Mouse (Mus musculus) MEL (cell line): ENCODE measurements around the gene Caprin1. TPM values are rescaled to one million over a fixed set of nuclear protein-coding genes. Genes with fewer than 3 reads are reported as not detected.

Source experiments
- DNase-seq: peaks from one replicate; pipeline ENCODE4 v3.0.0; 2011; ENCODE audit warnings: low read depth, low spot score
- H3K27ac ChIP-seq: 2 replicates; pipeline ENCODE4 v1.5.1; 2012; ENCODE audit warnings: low read depth, mild to moderate bottlenecking, control low read depth, low read length, moderate library complexity; ENCODE audit not compliant: control insufficient read depth
- H3K27me3 ChIP-seq, 2 experiments: fragments of 150-350 bp in 1 of 2; sonication (generic) in 1 of 2; 2 replicates each; pipeline ENCODE4 v1.6.1; 2012; ENCODE audit warnings: low read length in 2 of 2, mild to moderate bottlenecking in 2 of 2, improper control_type of control experiment in 1 of 2, moderate library complexity in 1 of 2; ENCODE audit not compliant: insufficient read depth in 2 of 2, control insufficient read depth in 1 of 2
- H3K36me3 ChIP-seq, 2 experiments: 2 replicates each; pipeline ENCODE4 v1.6.1; 2012 to 2014; ENCODE audit warnings: low read length in 2 of 2, improper control_type of control experiment in 1 of 2, inconsistent platforms in 1 of 2, mild to moderate bottlenecking in 1 of 2; ENCODE audit not compliant: insufficient read depth in 2 of 2, control insufficient read depth in 1 of 2
- H3K4me1 ChIP-seq, 2 experiments: fragments of 150-350 bp in 1 of 2; sonication (generic) in 1 of 2; 2 replicates each; pipeline ENCODE4 v1.6.1; 2012; ENCODE audit warnings: low read length in 2 of 2, improper control_type of control experiment in 1 of 2, mild to moderate bottlenecking in 1 of 2; ENCODE audit not compliant: insufficient read depth in 2 of 2, control insufficient read depth in 1 of 2
- H3K4me3 ChIP-seq, 2 experiments: fragments of 150-350 bp in 1 of 2; sonication (generic) in 1 of 2; 2 replicates each; pipeline ENCODE4 v1.5.1; 2012; ENCODE audit warnings: low read depth in 2 of 2, low read length in 2 of 2, mild to moderate bottlenecking in 2 of 2, moderate library complexity in 2 of 2, control low read depth in 1 of 2, improper control_type of control experiment in 1 of 2; ENCODE audit not compliant: control insufficient read depth in 1 of 2, insufficient read depth in 1 of 2
- H3K79me2 ChIP-seq: 2 replicates; pipeline ENCODE4 v1.6.1; 2012; ENCODE audit warnings: mild to moderate bottlenecking, low read length, moderate library complexity; ENCODE audit not compliant: control insufficient read depth, poor library complexity, insufficient read depth
- H3K9ac ChIP-seq: 2 replicates; pipeline ENCODE4 v1.6.1; 2012; ENCODE audit warnings: low read depth, mild to moderate bottlenecking, control low read depth, low read length, moderate library complexity; ENCODE audit not compliant: control insufficient read depth, poor library complexity, severe bottlenecking
- H3K9me3 ChIP-seq: fragments of 150-350 bp; sonication (generic); replicated peaks from 2 replicates; pipeline ENCODE4 v1.6.1; 2012; ENCODE audit warnings: mild to moderate bottlenecking, low read length, improper control_type of control experiment, moderate library complexity; ENCODE audit not compliant: insufficient read depth
- CHD1 ChIP-seq: IDR thresholded peaks from 2 replicates; pipeline ENCODE4 v1.6.1; 2012; ENCODE audit warnings: low read depth, mild to moderate bottlenecking, inconsistent platforms, low read length, improper control_type of control experiment
- CHD2 ChIP-seq: IDR thresholded peaks from 2 replicates; pipeline ENCODE4 v1.6.1; 2011; ENCODE audit warnings: low read length, improper control_type of control experiment
- E2F4 ChIP-seq: IDR thresholded peaks from 2 replicates; pipeline ENCODE4 v1.6.1; 2011; ENCODE audit warnings: low read depth, low read length, improper control_type of control experiment, borderline replicate concordance
- HCFC1 ChIP-seq: IDR thresholded peaks from 2 replicates; pipeline ENCODE4 v1.6.1; 2012; ENCODE audit warnings: low read depth, mild to moderate bottlenecking, inconsistent platforms, low read length, improper control_type of control experiment, moderate library complexity
- KAT2A ChIP-seq: conservative IDR thresholded peaks from 2 replicates; pipeline ENCODE4 v1.6.1; 2012; ENCODE audit warnings: low read depth, low read length, improper control_type of control experiment, inconsistent platforms
- MAFK ChIP-seq: IDR thresholded peaks from 2 replicates; pipeline ENCODE4 v1.6.1; 2011; ENCODE audit warnings: low read depth, mild to moderate bottlenecking, low read length, improper control_type of control experiment, borderline replicate concordance
- MAX ChIP-seq: IDR thresholded peaks from 2 replicates; pipeline ENCODE4 v1.6.1; 2011; ENCODE audit warnings: low read length, improper control_type of control experiment
- MYB ChIP-seq: IDR thresholded peaks from 2 replicates; pipeline ENCODE4 v1.6.1; 2011; ENCODE audit warnings: mild to moderate bottlenecking, low read depth, low read length, improper control_type of control experiment
- MYC ChIP-seq: IDR thresholded peaks from 2 replicates; pipeline ENCODE4 v1.6.1; 2011; ENCODE audit warnings: low read depth, mild to moderate bottlenecking, low read length, improper control_type of control experiment, moderate library complexity
- NELFE ChIP-seq: IDR thresholded peaks from 2 replicates; pipeline ENCODE4 v1.6.1; 2011; ENCODE audit warnings: low read depth, low read length, improper control_type of control experiment
- POLR2AphosphoS5 ChIP-seq: IDR thresholded peaks from 2 replicates; pipeline ENCODE4 v1.6.1; 2012; ENCODE audit warnings: low read depth, borderline replicate concordance, mild to moderate bottlenecking, inconsistent platforms, low read length, moderate library complexity, mixed read lengths
- RCOR1 ChIP-seq: IDR thresholded peaks from 2 replicates; pipeline ENCODE4 v1.6.1; 2012; ENCODE audit warnings: low read depth, mild to moderate bottlenecking, inconsistent platforms, low read length, improper control_type of control experiment
- TBP ChIP-seq: IDR thresholded peaks from 2 replicates; pipeline ENCODE4 v1.8.0; 2011; ENCODE audit warnings: low read depth, low read length, improper control_type of control experiment
- UBTF ChIP-seq: IDR thresholded peaks from 2 replicates; pipeline ENCODE4 v1.6.1; 2012; ENCODE audit warnings: low read depth, mild to moderate bottlenecking, inconsistent platforms, low read length, improper control_type of control experiment, moderate library complexity, borderline replicate concordance; ENCODE audit not compliant: insufficient read depth
- ZKSCAN1 ChIP-seq: IDR thresholded peaks from 2 replicates; pipeline ENCODE4 v1.6.1; 2012; ENCODE audit warnings: low read depth, mild to moderate bottlenecking, inconsistent platforms, low read length, improper control_type of control experiment, moderate library complexity
- polyA plus RNA-seq, 2 experiments: library from polyadenylated mRNA; stranded (reverse) in 1 of 2; unstranded in 1 of 2; fragments of >175 nt in 1 of 2; fragments of >200 nt in 1 of 2; gene quantifications; 2 replicates each; pipeline versions ENCODE4 v1.2.1 to v1.2.4; 2012; ENCODE audit warnings: low replicate concordance in 2 of 2, low read depth in 1 of 2; ENCODE audit not compliant: insufficient read length in 2 of 2, insufficient read depth in 1 of 2, missing spikeins in 1 of 2
- total RNA-seq: library from RNA; depleted of rRNA; stranded (reverse); fragments of 300-350 nt; gene quantifications from 2 replicates; pipeline ENCODE4 v1.2.3, GENCODE M21; 2012

Gene Caprin1
- total and polyA plus RNA-seq, 3 experiments, result 209 to 426 (median 239) TPM

GRCm38 (mm10) chr2:103751771-103752170, 45.7 kb downstream of the Caprin1 start:
- H3K9ac ChIP-seq, result no peak overlapping the region
- H3K4me3 ChIP-seq, result no peak overlapping the region
- no peak for DNase-seq
- TF ChIP-seq CHD1 (no peak), MAFK (no peak), KAT2A (no peak), POLR2AphosphoS5 (no peak), MYC (no peak), MAX (no peak), RCOR1 (no peak), TBP (no peak), NELFE (no peak), ZKSCAN1 (no peak), E2F4 (no peak), MYB (no peak), HCFC1 (no peak), UBTF (no peak)
- no peaks in the 10 kb centered on the region for H3K79me2 ChIP-seq
- no peak overlapping the region for H3K27ac ChIP-seq
- no peaks in the 10 kb centered on the region for H3K27me3 ChIP-seq
- H3K9me3 ChIP-seq, result no peaks in the 10 kb centered on the region
- peaks cover 4 to 22% of the 10 kb centered on the region in 2 experiments; a peak in 3 of 4 replicates for H3K36me3 ChIP-seq
- H3K4me1 ChIP-seq, result no peaks in the 10 kb centered on the region; a peak in 1 of 4 replicates

DNA sequence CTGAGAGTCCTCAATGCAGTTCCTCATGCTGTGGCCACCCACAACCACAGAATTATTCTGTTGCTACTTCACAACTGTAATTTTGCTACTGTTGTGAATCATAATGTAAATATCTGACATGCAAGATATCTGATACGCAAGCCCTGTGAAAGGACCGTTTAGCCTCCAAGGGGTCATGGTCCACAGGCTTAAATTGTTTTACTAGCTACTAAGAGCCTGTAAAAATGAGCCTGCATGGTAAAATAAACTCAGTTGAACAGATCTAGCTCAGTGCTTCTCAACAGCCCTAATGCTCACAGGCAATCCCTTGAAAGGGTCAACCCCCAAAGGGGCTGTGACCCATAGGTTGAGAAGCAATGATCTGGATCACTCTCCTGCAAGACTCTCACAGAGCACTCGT, 48.4 kb downstream of the Caprin1 start:
- TF ChIP-seq NELFE (no peak), MAX (no peak)
- H3K79me2 ChIP-seq, result no peaks in the 10 kb centered on the region
- no peak overlapping the region for H3K27ac ChIP-seq
- H3K4me1 ChIP-seq, result no peaks in the 10 kb centered on the region; a peak in 2 of 4 replicates
- no peaks in the 10 kb centered on the region for H3K9me3 ChIP-seq
- peaks cover 4 to 20% of the 10 kb centered on the region in 2 experiments; a peak in 3 of 4 replicates for H3K36me3 ChIP-seq
- H3K4me3 ChIP-seq, result no peak overlapping the region
- no peaks in the 10 kb centered on the region for H3K27me3 ChIP-seq
- no peak overlapping the region for H3K9ac ChIP-seq
- no peak for DNase-seq

- Histone ChIP-seq H3K9me3 (no peaks in the 10 kb centered on the region), H3K4me3 (no peak overlapping the region), H3K27me3 (no peaks in the 10 kb centered on the region), H3K36me3 (peaks cover 4 to 19% of the 10 kb centered on the region in 2 experiments; a peak in 3 of 4 replicates), H3K27ac (no peak overlapping the region), H3K9ac (no peak overlapping the region), H3K79me2 (no peaks in the 10 kb centered on the region), H3K4me1 (no peaks in the 10 kb centered on the region; a peak in 2 of 4 replicates)
- TF ChIP-seq CHD2, result no peak
- TF ChIP-seq MYC, result no peak
- no peak for TF ChIP-seq MAFK
- DNase-seq, result no peak
These were observed 49.6 kb downstream of the Caprin1 start for GRCm38 (mm10) chr2:103747891-103748290.
